Mouse (Mus musculus) CH12.LX (cell line): ENCODE measurements at regions not wholly inside any gene's neighbourhood (a gene's known extent, or its start where the extent isn't known, plus 50 kb on each side); places are given as distances from the start of the nearest gene placed in this dataset.

Experiments used
- DNase-seq: peaks from one replicate; pipeline ENCODE4 v3.0.0-alpha.2; 2013; ENCODE audit errors: extremely low read depth
- H3K27ac ChIP-seq: 2 replicates; pipeline ENCODE4 v1.5.1; 2012; ENCODE audit warnings: low read depth, mild to moderate bottlenecking, control low read depth, moderate library complexity; ENCODE audit not compliant: insufficient read depth
- H3K27me3 ChIP-seq: replicated peaks from 2 replicates; pipeline ENCODE3; 2012; ENCODE audit warnings: inconsistent platforms
- H3K36me3 ChIP-seq, 2 experiments: replicated peaks in 1 of 2; 2 replicates each; pipeline versions ENCODE3 to v1.6.1; 2012; ENCODE audit warnings: inconsistent platforms in 1 of 2, low read length in 1 of 2, mild to moderate bottlenecking in 1 of 2, mixed read lengths in 1 of 2, moderate library complexity in 1 of 2; ENCODE audit not compliant: control insufficient read depth in 1 of 2, insufficient read depth in 1 of 2
- H3K4me1 ChIP-seq, 2 experiments: 2 replicates each; pipeline ENCODE4 v1.6.1; 2012; ENCODE audit warnings: inconsistent platforms in 1 of 2, moderate library complexity in 1 of 2; ENCODE audit not compliant: insufficient read depth in 2 of 2, control insufficient read depth in 1 of 2
- H3K4me2 ChIP-seq: 2 replicates; pipeline ENCODE4 v1.6.1; 2012; ENCODE audit warnings: low read depth, mild to moderate bottlenecking, control low read depth; ENCODE audit not compliant: poor library complexity, insufficient read depth, severe bottlenecking
- H3K4me3 ChIP-seq, 3 experiments: fragments of 150-350 bp in 1 of 3; sonication (generic) in 1 of 3; replicated peaks in 1 of 3; 2 replicates each; pipeline versions ENCODE3 to v1.5.1; 2011 to 2012; ENCODE audit warnings: low read depth in 2 of 3, low read length in 2 of 3, mild to moderate bottlenecking in 2 of 3, moderate library complexity in 2 of 3, control low read depth in 1 of 3, improper control_type of control experiment in 1 of 3, inconsistent platforms in 1 of 3, mixed read lengths in 1 of 3; ENCODE audit not compliant: poor library complexity in 1 of 3
- H3K79me2 ChIP-seq: replicated peaks from 2 replicates; pipeline ENCODE4 v1.6.1; 2012; ENCODE audit warnings: mild to moderate bottlenecking, moderate library complexity; ENCODE audit not compliant: control insufficient read depth, poor library complexity, insufficient read depth, severe bottlenecking; ENCODE audit errors: extremely low read depth
- H3K9ac ChIP-seq: 2 replicates; pipeline ENCODE4 v1.6.1; 2012; ENCODE audit warnings: low read depth, mild to moderate bottlenecking, control low read depth, moderate library complexity; ENCODE audit not compliant: insufficient read depth
- H3K9me3 ChIP-seq: replicated peaks from 2 replicates; pipeline ENCODE3; 2012; ENCODE audit warnings: low read length, inconsistent platforms, mixed read lengths
- CHD2 ChIP-seq: IDR thresholded peaks from 2 replicates; pipeline ENCODE4 v1.6.1; 2011; ENCODE audit warnings: low read length, improper control_type of control experiment
- CTCF ChIP-seq, 2 experiments: IDR thresholded peaks in 1 of 2; conservative IDR thresholded peaks in 1 of 2; 2 replicates each; pipeline ENCODE4 v1.5.1; 2011 to 2012; ENCODE audit warnings: low read depth in 2 of 2, low read length in 2 of 2, improper control_type of control experiment in 1 of 2, inconsistent platforms in 1 of 2, mild to moderate bottlenecking in 1 of 2, moderate library complexity in 1 of 2
- E2F4 ChIP-seq: IDR thresholded peaks from 2 replicates; pipeline ENCODE4 v1.6.1; 2011; ENCODE audit warnings: low read depth, low read length, improper control_type of control experiment; ENCODE audit not compliant: insufficient replicate concordance
- ELF1 ChIP-seq: IDR thresholded peaks from 2 replicates; pipeline ENCODE4 v1.6.1; 2014; ENCODE audit warnings: low read depth, mild to moderate bottlenecking, inconsistent platforms, low read length, improper control_type of control experiment
- EP300 ChIP-seq: IDR thresholded peaks from 2 replicates; pipeline ENCODE4 v1.6.1; 2011; ENCODE audit warnings: low read length, improper control_type of control experiment
- GABPA ChIP-seq: IDR thresholded peaks from 2 replicates; pipeline ENCODE4 v1.6.1; 2012; ENCODE audit warnings: low read depth, low read length, improper control_type of control experiment, inconsistent platforms; ENCODE audit not compliant: insufficient replicate concordance
- HCFC1 ChIP-seq: IDR thresholded peaks from 2 replicates; pipeline ENCODE4 v1.6.1; 2012; ENCODE audit warnings: low read depth, mild to moderate bottlenecking, inconsistent platforms, low read length, improper control_type of control experiment
- IRF4 ChIP-seq: IDR thresholded peaks from 2 replicates; pipeline ENCODE4 v1.6.1; 2014; ENCODE audit warnings: low read depth, mild to moderate bottlenecking, inconsistent platforms, low read length, improper control_type of control experiment
- JUN ChIP-seq: IDR thresholded peaks from 2 replicates; pipeline ENCODE4 v1.6.1; 2011; ENCODE audit warnings: low read depth, mild to moderate bottlenecking, low read length, improper control_type of control experiment, moderate library complexity; ENCODE audit not compliant: insufficient read depth
- JUND ChIP-seq: conservative IDR thresholded peaks from 2 replicates; pipeline ENCODE4 v1.6.1; 2011; ENCODE audit warnings: low read depth, low read length, improper control_type of control experiment
- MAFK ChIP-seq: IDR thresholded peaks from 2 replicates; pipeline ENCODE4 v1.6.1; 2011; ENCODE audit warnings: low read length, improper control_type of control experiment; ENCODE audit not compliant: insufficient replicate concordance
- MAZ ChIP-seq: IDR thresholded peaks from 2 replicates; pipeline ENCODE4 v1.6.1; 2012; ENCODE audit warnings: low read depth, mild to moderate bottlenecking, inconsistent platforms, low read length, improper control_type of control experiment, moderate library complexity
- MEF2A ChIP-seq: IDR thresholded peaks from 2 replicates; pipeline ENCODE4 v1.6.1; 2014; ENCODE audit warnings: low read depth, mild to moderate bottlenecking, inconsistent platforms, low read length, improper control_type of control experiment, borderline replicate concordance
- MYC ChIP-seq: IDR thresholded peaks from 2 replicates; pipeline ENCODE4 v1.6.1; 2011; ENCODE audit warnings: low read depth, mild to moderate bottlenecking, improper control_type of control experiment, low read length
- NRF1 ChIP-seq: IDR thresholded peaks from 2 replicates; pipeline ENCODE4 v1.6.1; 2014; ENCODE audit warnings: low read depth, mild to moderate bottlenecking, inconsistent platforms, low read length, improper control_type of control experiment, moderate library complexity
- PAX5 ChIP-seq: IDR thresholded peaks from 2 replicates; pipeline ENCODE4 v1.6.1; 2012; ENCODE audit warnings: low read length, inconsistent platforms, mixed read lengths
- POLR2AphosphoS2 ChIP-seq: IDR thresholded peaks from 2 replicates; pipeline ENCODE4 v1.6.1; 2011; ENCODE audit warnings: low read depth, low read length, improper control_type of control experiment
- RAD21 ChIP-seq: IDR thresholded peaks from 2 replicates; pipeline ENCODE4 v1.6.1; 2011; ENCODE audit warnings: low read depth, mild to moderate bottlenecking, low read length, improper control_type of control experiment, moderate library complexity
- TBP ChIP-seq: conservative IDR thresholded peaks from 2 replicates; pipeline ENCODE4 v1.6.1; 2011; ENCODE audit warnings: low read depth, low read length, improper control_type of control experiment
- dilution Hi-C: fragments of 300-500 bp; cut with MboI; formaldehyde crosslinking; loops from 2 replicates; pipeline ENCODE4 v1.14.3; 2020; ENCODE audit warnings: low sequenced_read_pairs; ENCODE audit not compliant: extremely low pct_unique_long_range_greater_than_20kb, extremely low pct_ligation_motif_present
- in situ Hi-C: fragments of 300-500 bp; cut with MboI; formaldehyde crosslinking; loops from 3 replicates; pipeline ENCODE4 v1.14.3; 2019; ENCODE audit warnings: low sequenced_read_pairs, low pct_ligation_motif_present, low pct_unique_long_range_greater_than_20kb, mixed read lengths

DNA sequence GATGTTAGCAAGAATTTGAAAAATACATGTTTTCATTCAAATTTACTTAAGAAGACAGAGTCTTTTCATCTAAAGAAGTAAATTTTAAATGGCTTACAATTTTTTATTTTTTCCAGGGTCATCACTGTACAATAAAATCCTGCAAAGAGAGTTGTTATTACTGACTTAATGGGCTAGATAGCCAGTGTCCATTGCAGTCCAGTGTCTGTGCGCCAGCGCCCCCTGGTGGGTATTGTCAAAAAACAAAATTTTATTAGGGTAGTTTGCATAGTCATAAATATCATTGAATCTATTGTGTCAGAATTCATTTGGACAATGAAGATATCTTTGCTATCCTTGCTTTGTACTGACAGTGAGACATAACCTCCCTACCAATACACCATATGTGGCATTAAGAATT lies 619.1 kb downstream of the Flrt2 start:
- H3K9ac ChIP-seq: no peak overlapping the region
- H3K4me3 ChIP-seq: no peak overlapping the region
- TF ChIP-seq CTCF (conservative IDR thresholded peaks at IDR 0.05 in 1 of 2, IDR thresholded peaks at IDR 0.05 in 1 of 2; ENCODE audit: low read depth in 2 of 2, low read length in 2 of 2) (peak in 1 of 2 experiments; percentile 18; a peak in 1 of 4 replicates), PAX5 (no peak)
- no peak overlapping the region for H3K4me2 ChIP-seq
- H3K36me3 ChIP-seq: no peaks in the 10 kb centered on the region
- H3K4me1 ChIP-seq: no peaks in the 10 kb centered on the region
- H3K27me3 ChIP-seq: no peaks in the 10 kb centered on the region
- H3K79me2 ChIP-seq: no peaks in the 10 kb centered on the region
- in situ Hi-C loops: no loop called here
- DNase-seq: peak; percentile 0
- H3K27ac ChIP-seq: no peak overlapping the region
- H3K9me3 ChIP-seq: peaks cover 4% of the 10 kb centered on the region
- dilution Hi-C loops: no loop called here

DNA sequence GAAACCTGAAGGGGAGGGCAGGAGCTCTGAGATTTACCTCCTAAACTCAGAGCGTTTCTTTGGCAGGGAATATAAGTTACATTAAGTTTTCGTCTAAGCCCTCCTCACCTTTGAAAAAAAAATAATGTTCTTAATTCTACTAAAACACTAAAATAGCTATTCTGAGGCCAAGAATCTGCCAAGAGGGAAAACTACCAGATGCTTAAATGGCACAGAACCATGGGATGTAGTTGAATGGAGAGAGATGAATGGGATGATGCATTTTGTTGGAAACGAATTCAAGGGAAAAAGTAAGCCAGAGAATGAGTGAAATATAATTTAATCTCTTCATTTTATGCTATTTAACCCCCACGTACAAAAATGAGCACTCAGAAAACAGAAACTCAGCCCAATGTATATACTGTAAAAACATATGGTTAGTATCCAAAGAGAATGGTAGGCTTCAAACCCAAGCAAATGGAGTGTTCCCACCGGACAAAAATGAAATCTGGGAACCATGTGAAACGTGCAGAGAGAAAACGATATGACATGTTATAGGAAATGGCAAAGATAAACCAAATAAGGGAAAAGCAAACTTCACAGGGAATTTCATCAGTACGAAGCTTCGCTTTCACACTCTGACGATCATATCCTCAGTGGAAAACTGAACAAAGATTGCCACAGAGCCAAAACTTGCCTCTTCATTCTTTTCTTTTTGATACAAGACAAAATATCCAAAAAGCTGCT lies 631.2 kb downstream of the Flrt2 start:
- no peaks in the 10 kb centered on the region for H3K36me3 ChIP-seq
- peaks cover 28% of the 10 kb centered on the region for H3K9me3 ChIP-seq
- no peaks in the 10 kb centered on the region for H3K4me1 ChIP-seq
- DNase-seq: no peak
- H3K79me2 ChIP-seq: no peaks in the 10 kb centered on the region
- in situ Hi-C loops: no loop called here
- TF ChIP-seq CHD2: no peak
- TF ChIP-seq MAFK: no peak
- TF ChIP-seq RAD21: no peak
- TF ChIP-seq IRF4: no peak
- TF ChIP-seq EP300: no peak
- no peak for TF ChIP-seq POLR2AphosphoS2
- TF ChIP-seq MAZ: no peak
- no peak for TF ChIP-seq HCFC1
- no peak for TF ChIP-seq GABPA
- TF ChIP-seq E2F4: no peak
- no peak for TF ChIP-seq MYC
- no peak for TF ChIP-seq NRF1
- no peak for TF ChIP-seq MEF2A
- TF ChIP-seq TBP: no peak
- TF ChIP-seq ELF1: no peak
- no peak for TF ChIP-seq JUN
- TF ChIP-seq JUND: no peak
- TF ChIP-seq, all 38 proteins: peak for 0
- dilution Hi-C loops: no loop called here
- Histone ChIP-seq H3K9ac (no peak overlapping the region), H3K4me3 (no peak overlapping the region), H3K4me2 (no peak overlapping the region), H3K27me3 (no peaks in the 10 kb centered on the region), H3K27ac (no peak overlapping the region)
